Mouse (Mus musculus) kidney, postnatal 0 days (tissue): ENCODE measurements around the gene Camkmt. TPM values are rescaled to one million over a fixed set of nuclear protein-coding genes. Genes with fewer than 3 reads are reported as not detected.

ENCODE experiments used
- ATAC-seq: fragments of 200-750 bp; cut with Nextera tagmentation; replicated peaks from 2 replicates; pipeline ENCODE4 v1.8.0; 2017; ENCODE audit warnings: low read depth, moderate number of reproducible peaks, moderate TSS enrichment, moderate library complexity; ENCODE audit not compliant: low FRiP score
- DNase-seq: peaks from one replicate; pipeline ENCODE4 v3.0.0-alpha.2; 2016; ENCODE audit warnings: low spot score
- H3K27ac ChIP-seq: fragments of 300-500 bp; sonication (generic); 2 replicates; pipeline ENCODE4 v1.5.1; 2014; ENCODE audit warnings: mild to moderate bottlenecking
- H3K27me3 ChIP-seq: fragments of 300-500 bp; sonication (generic); 2 replicates; pipeline ENCODE4 v1.6.1; 2014; ENCODE audit warnings: low read length, mixed read lengths; ENCODE audit not compliant: insufficient read depth
- H3K36me3 ChIP-seq: fragments of 300-500 bp; sonication (generic); 2 replicates; pipeline ENCODE4 v1.6.1; 2014; ENCODE audit warnings: low read length, mixed read lengths; ENCODE audit not compliant: insufficient read depth
- H3K4me1 ChIP-seq: fragments of 300-500 bp; sonication (generic); replicated peaks from 2 replicates; pipeline ENCODE4 v1.6.1; 2014; ENCODE audit warnings: antibody characterized with exemption, low read length, mixed read lengths; ENCODE audit not compliant: insufficient read depth
- H3K4me2 ChIP-seq: fragments of 300-500 bp; sonication (generic); 2 replicates; pipeline ENCODE4 v1.6.1; 2014; ENCODE audit warnings: mild to moderate bottlenecking, low read length, moderate library complexity, mixed read lengths
- H3K4me3 ChIP-seq: fragments of 300-500 bp; sonication (generic); replicated peaks from 2 replicates; pipeline ENCODE4 v1.5.1; 2014; ENCODE audit warnings: low read depth, low read length
- H3K9ac ChIP-seq: fragments of 300-500 bp; sonication (generic); 2 replicates; pipeline ENCODE4 v1.6.1; 2014; ENCODE audit warnings: low read depth, low read length
- H3K9me3 ChIP-seq: fragments of 300-500 bp; sonication (generic); replicated peaks from 2 replicates; pipeline ENCODE4 v1.6.1; 2016; ENCODE audit warnings: low read length, inconsistent platforms, mixed read lengths
- CTCF ChIP-seq: IDR thresholded peaks from 2 replicates; pipeline ENCODE4 v1.5.1; 2016; ENCODE audit warnings: antibody characterized with exemption, low read depth, mild to moderate bottlenecking, moderate library complexity
- WGBS: fragments of 180-500 bp; shearing (Covaris S2); extraction: QIAGEN DNeasy Blood & Tissue Kit; methylation state at CpG from one replicate; pipeline ENCODE4 v1.1.7; 2014; 5-methylcytosine and 5-hydroxymethylcytosine counted together
- polyA plus RNA-seq: library from polyadenylated mRNA; unstranded; fragments of >200 nt; fragmentation: Nextera tagmentation; extraction: Ambion mirVana; gene quantifications from 2 replicates; pipeline ENCODE4 v1.2.1, GENCODE M21; 2015

Camkmt gene
- polyA plus RNA-seq, 1 experiment from 2014 or later = 14.4 TPM

DNA sequence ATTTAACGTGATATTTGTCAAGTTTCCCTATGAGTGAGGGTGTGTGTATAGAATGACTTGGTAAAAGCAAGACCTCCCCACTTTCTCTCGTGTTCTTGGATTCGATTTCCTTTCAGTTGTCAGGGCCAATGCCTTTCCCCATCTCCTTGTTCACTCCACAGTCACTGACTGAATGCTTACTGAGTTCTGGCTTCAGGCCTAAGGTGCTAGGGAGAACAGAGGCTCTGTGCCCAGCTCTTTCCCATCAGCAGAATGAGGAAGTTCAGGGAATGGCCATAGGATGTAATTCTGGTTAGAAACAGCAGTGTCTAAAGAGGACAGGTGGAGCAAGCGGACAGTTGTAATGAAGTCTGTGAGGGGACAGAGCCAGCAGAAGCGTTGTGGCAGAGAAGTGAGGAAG lies 252.1 kb downstream of the Camkmt start:
- no peak for DNase-seq
- no peaks in the 10 kb centered on the region for H3K36me3 ChIP-seq
- WGBS = 85% methylated on average over 5 of the region's 5 CpGs
- no peaks in the 10 kb centered on the region for H3K4me1 ChIP-seq
- H3K9me3 ChIP-seq = no peaks in the 10 kb centered on the region
- H3K4me3 ChIP-seq = no peak overlapping the region
- no peaks in the 10 kb centered on the region for H3K27me3 ChIP-seq
- H3K27ac ChIP-seq = no peak overlapping the region
- TF ChIP-seq CTCF = no peak
- H3K9ac ChIP-seq = no peak overlapping the region
- no peak overlapping the region for H3K4me2 ChIP-seq
- no peak for ATAC-seq

DNA sequence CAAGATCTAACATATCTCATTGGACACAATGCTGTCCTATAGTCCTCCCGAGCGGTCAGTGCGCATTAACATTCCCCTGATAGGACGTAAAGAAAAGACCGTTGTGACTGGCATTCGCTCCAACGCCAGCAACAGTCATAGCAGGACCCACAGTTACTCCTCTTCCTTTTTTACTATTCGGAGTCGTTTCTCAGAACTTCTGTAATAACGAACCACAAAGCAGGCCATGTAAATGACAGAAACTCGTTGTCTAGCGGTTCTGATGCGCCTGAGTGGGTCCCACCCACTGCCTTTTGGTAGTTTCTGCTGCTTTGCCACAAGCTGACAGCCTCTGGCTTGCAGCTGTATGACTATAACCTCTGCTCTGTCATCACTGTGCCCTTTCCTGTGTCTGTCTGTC lies 253.1 kb downstream of the Camkmt start:
- no peak for TF ChIP-seq CTCF
- WGBS = 77% methylated on average over 13 of the region's 13 CpGs
- H3K36me3 ChIP-seq = no peaks in the 10 kb centered on the region
- no peak overlapping the region for H3K4me3 ChIP-seq
- no peaks in the 10 kb centered on the region for H3K27me3 ChIP-seq
- no peak overlapping the region for H3K27ac ChIP-seq
- no peak overlapping the region for H3K4me2 ChIP-seq
- H3K9me3 ChIP-seq = no peaks in the 10 kb centered on the region
- ATAC-seq (no peak), DNase-seq (no peak)
- H3K4me1 ChIP-seq = no peaks in the 10 kb centered on the region
- no peak overlapping the region for H3K9ac ChIP-seq

DNA sequence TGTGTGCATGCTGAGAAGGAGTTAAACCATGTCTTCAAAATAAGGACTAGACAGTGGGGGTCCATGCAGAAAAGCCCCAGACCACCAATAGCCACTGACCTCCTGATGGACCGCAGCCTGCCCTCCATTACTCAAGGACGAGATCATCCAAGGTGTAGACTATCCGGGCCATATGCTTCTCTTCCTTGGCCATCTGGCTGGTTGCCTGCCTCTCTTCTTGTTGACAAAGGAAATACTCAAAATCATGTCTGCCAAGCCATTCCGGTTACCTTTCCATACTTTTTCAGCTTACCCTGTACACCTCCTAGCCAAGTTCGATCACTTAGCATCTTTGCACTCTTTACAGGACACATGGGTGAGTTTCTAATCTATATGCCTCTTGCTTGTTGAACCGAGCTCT lies 256.3 kb downstream of the Camkmt start:
- DNase-seq (no peak), ATAC-seq (no peak)
- Histone ChIP-seq H3K9ac (no peak overlapping the region), H3K9me3 (no peaks in the 10 kb centered on the region), H3K27ac (no peak overlapping the region), H3K27me3 (no peaks in the 10 kb centered on the region), H3K4me1 (no peaks in the 10 kb centered on the region), H3K36me3 (no peaks in the 10 kb centered on the region), H3K4me2 (no peak overlapping the region), H3K4me3 (no peak overlapping the region)
- WGBS = 83% methylated on average over 6 of the region's 6 CpGs
- TF ChIP-seq CTCF = no peak

DNA sequence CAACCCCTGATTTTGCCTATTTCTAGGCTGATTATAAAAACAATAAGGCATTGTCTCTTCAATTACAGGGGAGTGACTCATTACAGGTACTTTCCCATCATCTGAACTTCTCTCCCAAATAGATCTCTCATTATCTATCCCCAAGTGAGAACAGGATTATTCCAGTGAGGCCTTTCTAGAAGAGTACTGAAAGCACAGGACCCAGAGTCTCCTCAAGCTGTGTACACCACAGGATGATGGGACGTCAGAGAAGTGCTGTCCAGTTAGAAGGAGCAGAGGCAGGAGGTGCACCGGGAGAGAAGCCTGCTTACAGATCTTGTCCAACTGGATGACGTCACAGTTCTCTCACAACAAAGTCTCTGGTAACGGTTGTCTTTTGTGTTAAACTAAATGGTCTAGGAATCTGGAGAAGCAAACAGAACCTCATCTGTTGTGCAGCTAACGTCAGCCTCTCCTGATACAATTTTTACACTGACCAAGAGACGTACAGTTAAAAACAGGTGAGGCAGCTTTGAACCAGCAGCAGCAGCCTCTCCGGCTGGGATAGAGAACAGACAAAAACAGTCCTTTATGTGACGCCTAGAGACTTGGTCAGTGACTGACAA lies 259.1 kb downstream of the Camkmt start:
- no peak overlapping the region for H3K4me2 ChIP-seq
- H3K9ac ChIP-seq = no peak overlapping the region
- no peak overlapping the region for H3K4me3 ChIP-seq
- H3K9me3 ChIP-seq = no peaks in the 10 kb centered on the region
- H3K36me3 ChIP-seq = no peaks in the 10 kb centered on the region
- H3K27ac ChIP-seq = no peak overlapping the region
- H3K4me1 ChIP-seq = no peaks in the 10 kb centered on the region
- no peak for TF ChIP-seq CTCF
- H3K27me3 ChIP-seq = no peaks in the 10 kb centered on the region
- ATAC-seq (no peak), DNase-seq (no peak)
- WGBS = 76% methylated on average over 8 of the region's 8 CpGs

DNA sequence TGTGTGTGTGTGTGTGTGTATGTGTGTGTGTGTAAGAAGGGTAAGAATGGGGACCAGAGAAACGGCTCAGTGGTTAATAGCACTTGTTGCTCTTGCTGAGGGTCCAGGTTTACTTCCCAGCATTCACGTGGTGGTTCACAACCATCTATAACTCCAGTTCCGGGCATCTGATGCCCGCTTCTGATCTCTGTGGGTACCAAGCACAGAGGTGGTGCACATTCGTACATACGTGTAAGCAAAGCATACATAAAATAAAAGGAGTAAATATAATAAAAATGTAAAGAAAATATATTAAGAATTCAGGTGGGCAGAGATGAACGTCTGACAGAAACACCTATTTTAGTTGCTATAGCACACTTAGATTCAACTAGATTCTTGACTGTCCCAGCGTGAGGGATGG lies 260.9 kb downstream of the Camkmt start:
- Histone ChIP-seq H3K4me1 (no peaks in the 10 kb centered on the region), H3K36me3 (no peaks in the 10 kb centered on the region), H3K27me3 (no peaks in the 10 kb centered on the region), H3K9me3 (no peaks in the 10 kb centered on the region), H3K27ac (no peak overlapping the region), H3K4me2 (no peak overlapping the region), H3K4me3 (no peak overlapping the region), H3K9ac (no peak overlapping the region)
- TF ChIP-seq CTCF = no peak
- WGBS = 87% methylated on average over 8 of the region's 8 CpGs
- ATAC-seq (no peak), DNase-seq (no peak)

DNA sequence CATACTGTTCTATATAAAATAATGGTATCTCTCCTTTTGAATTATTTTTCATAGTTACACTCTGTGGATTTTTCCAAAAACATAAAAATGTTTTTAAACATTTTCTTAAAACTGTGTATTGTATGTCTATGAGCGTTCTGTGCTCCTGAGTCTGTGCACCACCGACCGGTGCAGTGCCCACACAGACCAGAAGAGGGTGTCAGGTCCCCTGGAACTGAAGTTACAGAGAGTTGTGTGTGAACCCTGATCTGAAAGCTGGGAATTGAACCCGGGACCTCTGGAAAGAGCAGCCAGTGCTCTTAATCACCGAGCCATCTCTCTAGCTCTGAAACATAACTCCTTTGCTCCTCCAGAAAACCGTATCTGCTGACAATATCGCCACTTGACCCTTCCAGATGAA lies 262.4 kb downstream of the Camkmt start:
- TF ChIP-seq CTCF = no peak; the same call in 1 of the 2 replicates
- H3K4me1 ChIP-seq = no peaks in the 10 kb centered on the region
- ATAC-seq (no peak), DNase-seq (no peak)
- H3K27me3 ChIP-seq = no peaks in the 10 kb centered on the region
- H3K9me3 ChIP-seq = no peaks in the 10 kb centered on the region
- 84% methylated on average over 7 of the region's 7 CpGs for WGBS
- H3K36me3 ChIP-seq = no peaks in the 10 kb centered on the region
- no peak overlapping the region for H3K4me2 ChIP-seq
- H3K27ac ChIP-seq = no peak overlapping the region
- H3K4me3 ChIP-seq = no peak overlapping the region
- no peak overlapping the region for H3K9ac ChIP-seq

DNA sequence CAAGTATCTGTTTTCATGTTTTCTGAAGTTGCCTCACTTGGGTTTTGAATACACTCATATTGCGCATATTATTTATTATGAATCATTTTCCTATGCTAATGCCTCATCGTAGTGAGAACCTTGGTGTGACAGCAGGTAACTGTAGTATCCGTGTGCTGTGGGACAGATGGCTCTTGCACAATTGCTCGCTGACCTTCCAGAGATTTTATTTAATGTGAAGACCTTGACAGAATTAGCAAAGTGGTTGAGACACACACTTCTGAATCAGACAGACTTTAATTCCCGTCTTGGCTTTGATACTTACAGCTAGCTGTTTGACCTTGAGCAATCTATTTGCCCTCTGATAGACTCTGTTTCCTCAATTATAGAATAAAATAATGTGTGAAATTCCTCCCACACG lies 262.8 kb downstream of the Camkmt start:
- 82% methylated on average over 6 of the region's 6 CpGs for WGBS
- no peaks in the 10 kb centered on the region for H3K4me1 ChIP-seq
- H3K4me2 ChIP-seq = no peak overlapping the region
- no peak for DNase-seq
- no peak for ATAC-seq
- no peaks in the 10 kb centered on the region for H3K27me3 ChIP-seq
- no peak overlapping the region for H3K27ac ChIP-seq
- no peak for TF ChIP-seq CTCF
- no peaks in the 10 kb centered on the region for H3K9me3 ChIP-seq
- H3K4me3 ChIP-seq = no peak overlapping the region
- H3K36me3 ChIP-seq = no peaks in the 10 kb centered on the region
- no peak overlapping the region for H3K9ac ChIP-seq
